Mouse (Mus musculus) hindbrain, embryonic 14.5 days (tissue): ENCODE measurements around the gene Gabpb1. TPM values are rescaled to one million over a fixed set of nuclear protein-coding genes. Genes with fewer than 3 reads are reported as not detected.
"Not testable (repeated sequence)": the region's sequence is repeated elsewhere in the genome, so short reads cannot be mapped to it uniquely, and the experiment has no call there.

Experiments
- ATAC-seq: fragments of 200-750 bp; cut with Nextera tagmentation; 2 replicates; pipeline ENCODE4 v1.8.0; 2017; ENCODE audit warnings: moderate number of reproducible peaks, mild to moderate bottlenecking, moderate TSS enrichment, moderate library complexity; ENCODE audit not compliant: low FRiP score
- DNase-seq: peaks from one replicate; pipeline ENCODE4 v3.0.0-alpha.2; 2015; ENCODE audit warnings: low spot score
- H3K27ac ChIP-seq: fragments of 300-500 bp; sonication (generic); 2 replicates; pipeline ENCODE4 v1.5.1; 2014; ENCODE audit warnings: mild to moderate bottlenecking, moderate library complexity
- H3K27me3 ChIP-seq: fragments of 300-500 bp; sonication (generic); 2 replicates; pipeline ENCODE4 v1.6.1; 2014; ENCODE audit warnings: mild to moderate bottlenecking, low read length, mixed read lengths; ENCODE audit not compliant: control insufficient read depth, insufficient read depth
- H3K36me3 ChIP-seq: fragments of 300-500 bp; sonication (generic); replicated peaks from 2 replicates; pipeline ENCODE4 v1.6.1; 2014; ENCODE audit not compliant: control insufficient read depth, insufficient read depth
- H3K4me1 ChIP-seq: fragments of 300-500 bp; sonication (generic); replicated peaks from 2 replicates; pipeline ENCODE4 v1.6.1; 2014; ENCODE audit warnings: antibody characterized with exemption, low read length, mixed read lengths; ENCODE audit not compliant: control insufficient read depth, insufficient read depth
- H3K4me2 ChIP-seq: fragments of 300-500 bp; sonication (generic); replicated peaks from 2 replicates; pipeline ENCODE4 v1.6.1; 2014; ENCODE audit warnings: mild to moderate bottlenecking, moderate library complexity
- H3K4me3 ChIP-seq: fragments of 300-500 bp; sonication (generic); replicated peaks from 2 replicates; pipeline ENCODE4 v1.5.1; 2014; ENCODE audit warnings: mild to moderate bottlenecking, low read length
- H3K9ac ChIP-seq: fragments of 300-500 bp; sonication (generic); 2 replicates; pipeline ENCODE4 v1.6.1; 2014
- H3K9me3 ChIP-seq: fragments of 300-500 bp; sonication (generic); 2 replicates; pipeline ENCODE4 v1.6.1; 2016; ENCODE audit warnings: low read length; ENCODE audit not compliant: control insufficient read depth
- WGBS: fragments of 180-500 bp; shearing (Covaris S2); extraction: QIAGEN DNeasy Blood & Tissue Kit; methylation state at CpG from one replicate; pipeline ENCODE4 v1.1.7; 2014; 5-methylcytosine and 5-hydroxymethylcytosine counted together
- polyA plus RNA-seq: library from polyadenylated mRNA; unstranded; fragments of >200 nt; fragmentation: Nextera tagmentation; extraction: Ambion mirVana; gene quantifications from 2 replicates; pipeline ENCODE4 v1.2.1, GENCODE M21; 2014

The Gabpb1 gene
- polyA plus RNA-seq, 1 experiment from 2014 or later: 41.7 TPM

DNA sequence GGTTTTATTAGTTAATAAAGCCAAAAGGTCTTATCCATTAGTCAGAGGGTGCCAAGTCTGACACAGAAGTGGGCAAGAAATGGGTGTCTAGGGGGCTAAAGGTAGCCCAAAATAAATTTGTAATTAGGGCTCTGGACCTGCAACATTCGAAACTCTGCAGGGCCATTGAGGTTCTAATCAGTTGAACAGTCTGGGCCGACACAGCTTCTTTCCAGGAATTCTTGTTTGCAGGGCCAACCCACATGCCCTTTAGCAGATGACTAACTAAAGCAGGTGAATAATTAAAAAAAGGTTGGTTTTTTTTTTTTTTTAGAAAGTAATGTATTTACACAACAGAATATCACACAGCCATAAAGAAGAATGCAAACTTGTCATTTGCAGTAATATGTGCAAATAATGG lies 53.7 kb downstream of the Gabpb1 start:
- 85% methylated on average over 2 of the region's 2 CpGs for WGBS
- Histone ChIP-seq H3K4me3 (no peak overlapping the region), H3K36me3 (no peaks in the 10 kb centered on the region), H3K9ac (no peak overlapping the region), H3K4me1 (no peaks in the 10 kb centered on the region), H3K27ac (no peak overlapping the region), H3K27me3 (no peaks in the 10 kb centered on the region), H3K4me2 (no peak overlapping the region), H3K9me3 (no peaks in the 10 kb centered on the region)
- ATAC-seq (no peak), DNase-seq (no peak)

DNA sequence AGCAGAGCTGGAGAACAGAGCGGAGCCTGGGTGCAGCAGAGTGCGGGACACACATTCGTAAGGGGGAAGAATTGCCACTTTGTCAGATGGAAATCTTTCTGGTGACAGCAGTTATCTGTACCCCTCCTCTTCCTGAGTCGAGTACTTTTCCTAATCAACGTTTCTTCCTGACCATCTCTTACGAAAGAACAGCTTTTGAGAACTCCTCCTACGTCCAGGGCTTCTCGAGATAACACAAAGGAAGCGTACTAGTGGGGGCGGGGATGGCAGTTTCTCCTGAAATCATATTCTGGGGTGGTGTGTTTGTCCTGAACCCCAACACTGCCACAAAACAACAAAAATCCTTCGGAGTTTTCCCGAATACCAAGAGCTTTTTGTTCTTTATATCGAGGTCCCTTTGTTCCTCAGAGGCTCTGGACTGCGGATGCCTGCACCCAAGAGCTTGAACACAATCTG lies 56.9 kb downstream of the Gabpb1 start, which contains the start of gene Hdc:
Gene Hdc (minus strand): TSS at position 51 of the 456 bp plus-strand sequence.
- no peak within 1 kb of the TSS for H3K27ac ChIP-seq
- DNase-seq: no peak
- no peak within 1 kb of the TSS for H3K4me2 ChIP-seq
- no peak within 1 kb of the TSS for H3K4me3 ChIP-seq
- no peaks in the 10 kb centered on the region for H3K27me3 ChIP-seq
- ATAC-seq: no peak
- no peaks in the 10 kb centered on the region for H3K9me3 ChIP-seq
- H3K9ac ChIP-seq: no peak within 1 kb of the TSS
- H3K36me3 ChIP-seq: no peaks in the 10 kb centered on the region
- no peaks in the 10 kb centered on the region for H3K4me1 ChIP-seq
- 72% methylated on average over 14 of the region's 14 CpGs for WGBS

DNA sequence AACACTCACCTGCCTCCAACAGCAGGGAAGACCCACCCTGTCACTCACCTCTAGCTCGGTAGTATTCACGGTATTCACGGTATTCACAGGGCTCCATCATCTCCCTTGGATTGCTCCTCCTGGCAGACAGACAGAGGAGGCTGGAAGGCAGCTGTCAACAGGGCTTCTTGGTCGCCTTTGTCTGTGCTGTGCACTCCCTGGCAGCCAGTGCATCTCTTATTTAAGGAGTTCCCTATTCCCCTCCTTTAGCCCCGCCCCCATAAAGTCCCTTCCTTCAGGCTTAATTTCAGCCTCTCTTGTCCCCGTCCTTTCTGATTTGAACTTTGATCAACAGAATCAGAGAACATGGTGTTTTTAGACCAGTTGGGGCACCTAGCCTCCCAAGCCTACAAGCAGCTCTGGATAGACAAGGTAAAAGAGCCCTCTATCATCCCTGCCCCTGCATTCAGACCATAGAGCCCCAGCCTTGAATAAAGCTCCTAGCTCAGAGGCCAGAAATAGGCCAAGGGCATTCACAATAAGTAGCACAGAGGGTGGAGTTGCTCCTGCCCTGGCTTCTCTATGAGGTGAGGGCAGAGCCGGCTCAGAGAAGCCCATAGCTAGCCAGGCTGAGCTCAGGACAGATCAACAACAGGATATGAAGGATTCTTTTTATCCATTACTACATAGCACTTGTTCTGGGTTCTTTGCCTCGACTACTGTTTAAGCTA lies 57.5 kb downstream of the Gabpb1 start:
- H3K9me3 ChIP-seq: no peaks in the 10 kb centered on the region
- no peak for DNase-seq

DNA sequence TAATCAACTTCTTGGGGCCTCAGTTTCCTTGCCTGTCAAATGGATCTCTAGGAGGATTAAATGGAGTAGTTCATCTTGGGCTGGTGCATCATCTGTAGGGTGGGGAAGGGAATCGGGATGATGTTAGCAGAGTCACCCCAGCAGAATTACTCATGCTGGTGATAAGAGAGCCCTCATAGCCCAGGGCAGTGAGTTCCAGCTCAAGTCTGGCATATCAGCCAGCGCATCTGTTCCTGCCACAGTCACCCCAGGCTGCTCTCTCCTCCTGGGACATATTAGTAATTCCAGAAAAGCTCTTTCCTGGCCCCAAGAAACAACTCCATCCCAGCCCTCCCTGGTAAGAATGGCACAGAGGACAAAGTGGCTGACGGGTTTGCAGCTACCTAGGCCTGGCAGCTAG lies 60.8 kb downstream of the Gabpb1 start:
- H3K9me3 ChIP-seq: no peaks in the 10 kb centered on the region
- ATAC-seq: no peak

More for the DNA sequence above, 57.5 kb downstream of the Gabpb1 start:
- no peaks in the 10 kb centered on the region for H3K36me3 ChIP-seq
- no peak overlapping the region for H3K4me3 ChIP-seq
- H3K9ac ChIP-seq: no peak overlapping the region
- WGBS: 28% methylated on average over 8 of the region's 8 CpGs
- no peaks in the 10 kb centered on the region for H3K4me1 ChIP-seq
- H3K27me3 ChIP-seq: no peaks in the 10 kb centered on the region
- H3K4me2 ChIP-seq: no peak overlapping the region
- no peak overlapping the region for H3K27ac ChIP-seq
- no peak for ATAC-seq

DNA sequence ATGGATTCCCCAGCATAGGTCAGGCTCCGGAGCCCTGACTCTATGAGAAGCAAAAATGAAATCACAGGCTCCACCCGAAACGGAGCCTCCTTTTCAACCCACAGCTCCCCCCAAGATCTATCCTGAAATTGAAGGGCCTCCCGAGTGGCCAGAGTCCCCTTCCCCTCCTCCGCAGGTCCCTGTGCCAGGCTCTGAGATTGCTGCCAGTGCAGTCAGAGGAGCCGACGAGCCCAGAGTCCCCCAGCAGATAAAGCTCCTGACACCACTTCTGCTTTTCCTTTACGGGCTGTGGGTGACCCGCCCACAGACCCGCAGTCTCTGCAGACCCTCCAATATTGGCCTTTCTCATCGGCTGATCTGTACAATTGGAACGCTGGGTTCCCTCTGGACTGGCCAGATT lies 66.5 kb downstream of the Gabpb1 start:
- 73% methylated on average over 12 of the region's 12 CpGs for WGBS
- DNase-seq, H3K4me2 ChIP-seq, H3K36me3 ChIP-seq, H3K4me3 ChIP-seq, H3K27ac ChIP-seq, H3K9me3 ChIP-seq, H3K9ac ChIP-seq, H3K4me1 ChIP-seq, H3K27me3 ChIP-seq, ATAC-seq: not testable (repeated sequence)

More for the DNA sequence above, 60.8 kb downstream of the Gabpb1 start:
- H3K4me1 ChIP-seq: no peaks in the 10 kb centered on the region
- no peak overlapping the region for H3K4me3 ChIP-seq
- no peak overlapping the region for H3K27ac ChIP-seq
- H3K4me2 ChIP-seq: no peak overlapping the region
- WGBS: 85% methylated on average over 3 of the region's 3 CpGs
- no peak for DNase-seq
- no peaks in the 10 kb centered on the region for H3K36me3 ChIP-seq
- no peaks in the 10 kb centered on the region for H3K27me3 ChIP-seq
- no peak overlapping the region for H3K9ac ChIP-seq

DNA sequence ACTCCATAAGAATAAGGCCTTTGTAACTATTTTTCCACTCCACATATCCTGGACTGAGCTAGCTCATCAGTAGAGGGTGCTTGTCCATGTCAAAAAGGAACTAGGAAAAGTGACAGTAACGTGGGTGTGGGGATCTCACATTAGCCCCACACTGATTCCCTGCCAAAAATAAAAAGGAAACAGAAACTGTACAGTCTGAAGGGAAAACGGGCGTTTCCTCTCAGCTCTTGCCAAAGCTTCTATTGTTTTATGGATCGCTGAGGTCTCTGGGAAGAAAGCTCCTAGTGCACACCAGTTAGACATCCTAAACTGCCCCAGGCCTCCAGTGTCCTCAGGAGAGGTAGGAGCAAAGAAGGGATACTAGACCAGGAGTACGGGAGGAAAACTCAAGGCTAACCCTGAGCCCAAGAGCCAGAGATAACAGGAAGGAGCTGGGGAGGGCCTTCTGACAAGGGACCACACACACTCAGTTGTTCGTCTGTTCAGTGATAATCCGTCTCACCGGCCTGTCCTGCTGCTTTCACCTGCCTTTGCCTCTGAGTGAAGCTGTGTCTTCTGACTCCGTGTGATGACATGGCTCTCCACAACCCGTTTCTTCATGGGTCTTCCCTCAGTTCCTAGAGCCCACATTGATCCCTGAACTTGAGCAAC lies 68.5 kb downstream of the Gabpb1 start:
- Histone ChIP-seq H3K9me3 (no peaks in the 10 kb centered on the region), H3K4me1 (no peaks in the 10 kb centered on the region), H3K4me3 (no peak overlapping the region), H3K9ac (no peak overlapping the region), H3K27ac (no peak overlapping the region), H3K4me2 (no peak overlapping the region), H3K36me3 (no peaks in the 10 kb centered on the region), H3K27me3 (no peaks in the 10 kb centered on the region)
- WGBS: 70% methylated on average over 10 of the region's 10 CpGs
- ATAC-seq (no peak), DNase-seq (no peak)

DNA sequence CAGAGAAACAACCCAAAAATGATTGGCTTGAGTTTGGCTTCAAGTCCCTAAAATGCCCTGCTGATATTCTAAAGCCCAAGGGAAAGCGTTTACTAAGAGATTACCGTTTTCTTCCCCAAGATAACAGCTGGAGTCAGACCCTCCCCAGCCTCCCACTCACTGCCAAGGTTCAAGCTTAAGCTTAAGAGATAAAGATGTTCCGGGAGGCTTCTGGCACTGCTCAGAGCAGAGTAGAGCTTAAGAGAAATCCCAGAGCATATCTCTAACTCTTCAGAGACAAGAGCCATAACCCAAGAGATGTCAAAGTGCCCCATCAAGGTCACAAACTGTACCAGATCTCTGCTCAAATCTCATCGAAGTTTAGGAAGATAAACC lies 69.5 kb downstream of the Gabpb1 start:
- H3K27me3 ChIP-seq: no peaks in the 10 kb centered on the region
- no peak for ATAC-seq
- no peak overlapping the region for H3K9ac ChIP-seq
- H3K4me3 ChIP-seq: no peak overlapping the region
- no peak for DNase-seq
- H3K27ac ChIP-seq: no peak overlapping the region
- H3K36me3 ChIP-seq: no peaks in the 10 kb centered on the region
- no peak overlapping the region for H3K4me2 ChIP-seq
- 78% methylated on average over 4 of the region's 4 CpGs for WGBS
- no peaks in the 10 kb centered on the region for H3K4me1 ChIP-seq
- no peaks in the 10 kb centered on the region for H3K9me3 ChIP-seq

DNA sequence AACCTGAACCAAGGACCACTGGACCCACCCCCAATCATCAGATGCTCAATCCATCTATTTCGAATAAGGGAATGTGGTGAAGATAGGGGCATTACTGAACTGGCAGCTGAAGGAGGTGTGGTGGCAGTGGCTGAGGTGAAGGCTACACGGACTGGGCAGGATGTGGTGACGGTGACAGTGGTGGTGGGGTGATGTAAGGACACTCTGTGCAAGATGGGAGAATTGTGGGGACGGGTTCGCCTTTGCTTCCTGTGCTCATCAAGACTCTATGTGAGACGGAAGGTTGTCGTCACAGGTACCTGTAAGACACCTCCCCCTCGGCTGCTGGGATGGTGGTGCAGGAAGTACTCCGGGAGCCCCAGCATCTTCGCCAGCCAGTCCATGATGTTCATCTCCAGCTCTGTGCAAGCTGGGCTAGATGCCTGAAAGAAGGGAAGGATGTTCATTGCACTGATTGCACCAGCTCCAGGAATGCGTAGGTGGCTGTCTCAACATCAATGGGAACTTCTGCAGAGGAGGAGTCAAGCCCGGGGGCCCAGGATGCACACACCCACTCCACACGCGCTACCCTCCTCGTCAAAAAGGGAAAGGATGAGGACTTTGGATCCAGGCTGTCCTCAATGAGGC lies 70.0 kb downstream of the Gabpb1 start:
- no peak overlapping the region for H3K9ac ChIP-seq
- DNase-seq (no peak), ATAC-seq (no peak)
- no peaks in the 10 kb centered on the region for H3K36me3 ChIP-seq
- no peak overlapping the region for H3K4me3 ChIP-seq
- WGBS: 84% methylated on average over 15 of the region's 15 CpGs
- H3K27ac ChIP-seq: no peak overlapping the region
- no peaks in the 10 kb centered on the region for H3K4me1 ChIP-seq
- no peaks in the 10 kb centered on the region for H3K9me3 ChIP-seq
- H3K27me3 ChIP-seq: no peaks in the 10 kb centered on the region
- no peak overlapping the region for H3K4me2 ChIP-seq

DNA sequence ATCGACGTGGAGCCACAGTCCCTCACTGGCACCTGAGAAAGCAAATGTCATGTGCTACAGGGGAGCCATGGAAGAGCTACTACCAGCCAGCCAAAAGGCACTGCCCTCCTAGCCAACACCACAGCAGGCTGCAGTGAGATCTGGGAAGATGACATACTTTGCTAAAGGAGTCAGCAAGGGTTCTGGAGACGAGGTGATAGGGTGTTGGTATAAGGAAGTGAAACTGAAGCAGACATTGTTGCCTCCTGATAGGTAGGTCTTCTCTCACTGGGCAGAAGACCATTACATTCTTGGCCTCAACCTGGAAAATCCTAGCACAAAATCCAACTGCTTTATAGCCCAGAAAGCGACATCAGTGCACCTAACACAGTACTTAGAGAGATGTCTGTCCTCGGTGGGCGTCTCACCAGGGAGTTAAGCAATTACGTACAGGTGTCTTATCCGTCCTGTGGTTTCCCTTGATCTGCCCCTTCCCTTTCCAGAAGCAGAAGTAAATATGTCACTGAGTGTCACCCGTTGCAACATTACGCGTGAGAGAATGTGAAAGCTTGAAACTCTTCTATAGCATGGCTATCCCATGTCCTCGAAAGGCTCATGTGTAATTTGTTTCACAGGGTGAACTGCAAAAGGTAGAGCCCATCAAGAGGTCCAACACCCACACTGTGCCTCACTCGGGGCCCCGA lies 74.1 kb downstream of the Gabpb1 start:
- H3K36me3 ChIP-seq: no peaks in the 10 kb centered on the region
- DNase-seq (no peak), ATAC-seq (no peak)
- H3K4me3 ChIP-seq: no peak overlapping the region
- H3K27ac ChIP-seq: no peak overlapping the region
- no peak overlapping the region for H3K9ac ChIP-seq
- no peaks in the 10 kb centered on the region for H3K27me3 ChIP-seq
- no peak overlapping the region for H3K4me2 ChIP-seq
- H3K4me1 ChIP-seq: no peaks in the 10 kb centered on the region
- WGBS: 89% methylated on average over 14 of the region's 14 CpGs
- no peaks in the 10 kb centered on the region for H3K9me3 ChIP-seq
